Mouse (Mus musculus) c-Kit-negative CD71-positive TER-119-positive erythroid progenitor cells, embryonic 14.5 days (primary cell): ENCODE measurements at regions not wholly inside any gene's neighbourhood (a gene's known extent, or its start where the extent isn't known, plus 50 kb on each side); places are given as distances from the start of the nearest gene placed in this dataset.

ENCODE experiments used
- DNase-seq: peaks from one replicate; pipeline ENCODE4 v3.0.0-alpha.2; 2013; ENCODE audit warnings: low read depth, low spot score

- DNase-seq = no peak
These were observed 266.8 kb downstream of the Tns1 start for GRCm38 (mm10) chr1:73857497-73857896.

GRCm38 (mm10) chr1:73856811-73857210 is 267.4 kb downstream of the Tns1 start:
- DNase-seq = no peak

GRCm38 (mm10) chr1:73855306-73855705 is 268.9 kb downstream of the Tns1 start:
- no peak for DNase-seq

- no peak for DNase-seq
These were observed 270.4 kb downstream of the Tns1 start for GRCm38 (mm10) chr1:73853851-73854250.

GRCm38 (mm10) chr1:73850173-73851014 is 273.9 kb downstream of the Tns1 start:
- DNase-seq = no peak

- no peak for DNase-seq
These were observed 275.9 kb downstream of the Tns1 start for GRCm38 (mm10) chr1:73848370-73848769.

GRCm38 (mm10) chr1:73847126-73847525 is 277.1 kb downstream of the Tns1 start:
- DNase-seq = no peak

- DNase-seq = no peak
These were observed 279.1 kb downstream of the Tns1 start for GRCm38 (mm10) chr1:73845115-73845514.

GRCm38 (mm10) chr1:73844574-73844973 is 279.7 kb downstream of the Tns1 start:
- DNase-seq = no peak

- no peak for DNase-seq
These were observed 284.9 kb downstream of the Tns1 start for GRCm38 (mm10) chr1:73839351-73839750.

- no peak for DNase-seq
These were observed 287.6 kb downstream of the Tns1 start for GRCm38 (mm10) chr1:73836680-73837079.

- DNase-seq = no peak
These were observed 289.7 kb downstream of the Tns1 start for GRCm38 (mm10) chr1:73834566-73834965.

- DNase-seq = no peak
These were observed 293.6 kb downstream of the Tns1 start for GRCm38 (mm10) chr1:73830486-73831132.

GRCm38 (mm10) chr1:73828996-73829395 is 295.3 kb downstream of the Tns1 start:
- DNase-seq = no peak

GRCm38 (mm10) chr1:73826243-73826930 is 297.9 kb downstream of the Tns1 start:
- peak; percentile 17 for DNase-seq

- no peak for DNase-seq
These were observed 299.7 kb downstream of the Tns1 start for GRCm38 (mm10) chr1:73824406-73825184.

- no peak for DNase-seq
These were observed 300.5 kb downstream of the Tns1 start for GRCm38 (mm10) chr1:73823726-73824125.

- DNase-seq = no peak
These were observed 301.6 kb downstream of the Tns1 start for GRCm38 (mm10) chr1:73822616-73823015.

- DNase-seq = no peak
These were observed 303.5 kb downstream of the Tns1 start for GRCm38 (mm10) chr1:73820701-73821100.

- DNase-seq = no peak
These were observed 317.0 kb downstream of the Tns1 start for GRCm38 (mm10) chr1:73807206-73807605.

- no peak for DNase-seq
These were observed 319.1 kb downstream of the Tns1 start for GRCm38 (mm10) chr1:73805156-73805555.

GRCm38 (mm10) chr1:73799996-73800395 is 324.3 kb downstream of the Tns1 start:
- DNase-seq = no peak
